Mouse (Mus musculus) heart, postnatal 0 days (tissue): ENCODE data around the gene Kcnk10. TPM values are rescaled to one million over a fixed set of nuclear protein-coding genes. Genes with fewer than 3 reads are reported as not detected.

Experiments
- ATAC-seq: fragments of 200-750 bp; cut with Nextera tagmentation; 2 replicates; pipeline ENCODE4 v1.8.0; 2017; ENCODE audit warnings: low read depth, moderate number of reproducible peaks, moderate library complexity; ENCODE audit not compliant: insufficient read depth
- DNase-seq: peaks from one replicate; pipeline ENCODE4 v3.0.0-alpha.2; 2016; ENCODE audit warnings: low spot score
- H3K27ac ChIP-seq: fragments of 300-500 bp; sonication (generic); 2 replicates; pipeline ENCODE4 v1.5.1; 2014; ENCODE audit warnings: low read depth, mild to moderate bottlenecking
- H3K27me3 ChIP-seq: fragments of 300-500 bp; sonication (generic); 2 replicates; pipeline ENCODE4 v1.6.1; 2014; ENCODE audit warnings: low read length, mixed read lengths; ENCODE audit not compliant: control insufficient read depth, insufficient read depth
- H3K36me3 ChIP-seq: fragments of 300-500 bp; sonication (generic); replicated peaks from 2 replicates; pipeline ENCODE4 v1.6.1; 2014; ENCODE audit warnings: low read length, mixed read lengths; ENCODE audit not compliant: control insufficient read depth, insufficient read depth
- H3K4me1 ChIP-seq: fragments of 300-500 bp; sonication (generic); 2 replicates; pipeline ENCODE4 v1.6.1; 2014; ENCODE audit warnings: antibody characterized with exemption; ENCODE audit not compliant: control insufficient read depth, insufficient read depth
- H3K4me2 ChIP-seq: fragments of 300-500 bp; sonication (generic); 2 replicates; pipeline ENCODE4 v1.6.1; 2014; ENCODE audit warnings: low read depth, mild to moderate bottlenecking, low read length, moderate library complexity
- H3K4me3 ChIP-seq: fragments of 300-500 bp; sonication (generic); 2 replicates; pipeline ENCODE4 v1.5.1; 2014; ENCODE audit warnings: low read depth, low read length
- H3K9ac ChIP-seq: fragments of 300-500 bp; sonication (generic); replicated peaks from 2 replicates; pipeline ENCODE4 v1.6.1; 2014; ENCODE audit warnings: low read depth, low read length, mixed read lengths
- H3K9me3 ChIP-seq: fragments of 300-500 bp; sonication (generic); replicated peaks from 2 replicates; pipeline ENCODE4 v1.6.1; 2016; ENCODE audit warnings: low read length; ENCODE audit not compliant: control insufficient read depth
- CTCF ChIP-seq: IDR thresholded peaks from 2 replicates; pipeline ENCODE4 v1.5.1; 2016; ENCODE audit warnings: antibody characterized with exemption, control low read depth, low read depth
- EP300 ChIP-seq: IDR thresholded peaks from 2 replicates; pipeline ENCODE4 v1.6.1; 2016; ENCODE audit warnings: antibody characterized with exemption, low read depth
- WGBS: fragments of 180-500 bp; shearing (Covaris S2); extraction: QIAGEN DNeasy Blood & Tissue Kit; methylation state at CpG from one replicate; pipeline ENCODE4 v1.1.7; 2014; 5-methylcytosine and 5-hydroxymethylcytosine counted together
- polyA plus RNA-seq: library from polyadenylated mRNA; unstranded; fragments of >200 nt; fragmentation: Nextera tagmentation; extraction: Ambion mirVana; gene quantifications from 2 replicates; pipeline ENCODE4 v1.2.1, GENCODE M21; 2015
- total RNA-seq: library from RNA; depleted of rRNA; stranded (reverse); fragments of >200 nt; gene quantifications from 2 replicates; pipeline ENCODE4 v1.2.3, GENCODE M21; 2014; ENCODE audit warnings: low replicate concordance

Kcnk10 gene
- total and polyA plus RNA-seq, 2 experiments from 2014 or later: not detected

DNA sequence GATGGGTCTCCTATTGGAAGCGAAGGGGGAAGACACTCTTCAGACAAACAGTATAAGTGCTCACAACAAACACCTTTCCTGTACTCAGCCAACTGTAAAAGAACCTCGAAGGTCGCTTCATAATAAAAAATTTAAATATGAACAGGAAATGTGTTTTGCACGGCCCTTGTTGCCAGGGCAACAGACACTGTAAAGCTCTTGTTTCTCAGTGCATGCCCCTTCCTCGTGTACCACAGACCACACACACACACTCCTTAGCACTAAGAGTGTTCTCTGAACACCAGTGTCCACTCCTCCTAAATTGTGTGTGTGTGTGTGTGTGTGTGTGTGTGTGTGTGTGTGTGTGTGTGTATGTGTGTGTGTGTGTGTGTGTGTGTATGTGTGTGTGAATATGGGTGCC lies 37.6 kb upstream of the Kcnk10 start:
- H3K4me3 ChIP-seq: no peak overlapping the region
- WGBS: 68% methylated on average over 5 of the region's 5 CpGs
- no peaks in the 10 kb centered on the region for H3K9me3 ChIP-seq
- H3K36me3 ChIP-seq: no peaks in the 10 kb centered on the region
- DNase-seq (no peak), ATAC-seq (no peak)
- no peak for TF ChIP-seq EP300
- TF ChIP-seq CTCF: no peak
- no peak overlapping the region for H3K27ac ChIP-seq
- H3K4me2 ChIP-seq: no peak overlapping the region
- H3K27me3 ChIP-seq: no peaks in the 10 kb centered on the region
- H3K9ac ChIP-seq: no peak overlapping the region
- H3K4me1 ChIP-seq: no peaks in the 10 kb centered on the region

DNA sequence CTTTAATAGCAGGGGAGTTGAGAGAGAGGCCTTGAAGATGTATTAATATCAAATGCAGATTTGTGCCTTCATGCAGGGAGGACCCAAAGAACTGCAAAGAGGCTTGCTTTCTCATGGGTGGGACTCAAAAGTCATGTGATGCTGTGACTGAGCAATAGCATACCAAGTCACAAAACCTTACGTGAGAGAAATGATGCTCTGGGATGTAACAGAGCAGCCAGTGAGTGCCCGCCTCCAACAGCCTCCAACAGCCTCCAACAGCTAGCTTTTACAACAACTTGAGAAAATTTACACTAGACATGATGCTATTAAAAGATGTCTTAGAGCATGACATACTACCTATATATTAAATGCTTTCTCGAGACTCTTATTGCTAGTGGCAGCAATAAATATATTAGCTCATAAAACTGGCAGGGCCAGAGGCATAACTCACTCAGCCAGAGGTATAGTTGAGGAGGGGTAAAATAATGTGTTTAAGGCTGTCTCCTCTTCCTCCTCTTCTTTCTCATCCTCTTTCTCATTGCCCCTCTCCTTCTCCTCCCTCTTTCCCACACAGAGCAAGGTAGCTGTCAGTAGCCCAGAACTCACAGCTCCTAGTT lies 36.9 kb upstream of the Kcnk10 start:
- H3K4me2 ChIP-seq: no peak overlapping the region
- TF ChIP-seq EP300 (no peak), CTCF (no peak)
- H3K4me3 ChIP-seq: no peak overlapping the region
- 80% methylated on average over 3 of the region's 3 CpGs for WGBS
- no peak overlapping the region for H3K9ac ChIP-seq
- no peak overlapping the region for H3K27ac ChIP-seq
- no peaks in the 10 kb centered on the region for H3K4me1 ChIP-seq
- no peaks in the 10 kb centered on the region for H3K9me3 ChIP-seq
- no peak for DNase-seq
- H3K36me3 ChIP-seq: no peaks in the 10 kb centered on the region
- ATAC-seq: no peak
- no peaks in the 10 kb centered on the region for H3K27me3 ChIP-seq

DNA sequence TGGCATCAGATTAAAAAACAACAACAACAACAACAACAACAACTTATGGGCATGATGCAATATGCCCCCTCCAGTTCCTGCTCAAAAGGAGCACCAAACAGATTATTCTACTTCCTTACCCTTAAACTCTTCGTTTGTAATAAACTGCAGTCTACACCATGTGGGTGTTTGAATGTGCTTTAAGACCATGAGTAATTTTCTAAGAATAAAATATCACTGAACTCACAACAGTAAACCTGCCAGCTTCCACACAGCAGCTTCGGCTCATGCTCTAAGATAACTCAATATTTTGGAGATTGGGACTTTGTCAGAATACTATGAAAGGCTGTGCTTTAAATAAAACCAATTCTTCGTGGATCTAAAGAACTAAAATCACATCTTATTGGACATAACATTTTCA lies 32.2 kb upstream of the Kcnk10 start:
- no peaks in the 10 kb centered on the region for H3K36me3 ChIP-seq
- H3K9ac ChIP-seq: no peak overlapping the region

DNA sequence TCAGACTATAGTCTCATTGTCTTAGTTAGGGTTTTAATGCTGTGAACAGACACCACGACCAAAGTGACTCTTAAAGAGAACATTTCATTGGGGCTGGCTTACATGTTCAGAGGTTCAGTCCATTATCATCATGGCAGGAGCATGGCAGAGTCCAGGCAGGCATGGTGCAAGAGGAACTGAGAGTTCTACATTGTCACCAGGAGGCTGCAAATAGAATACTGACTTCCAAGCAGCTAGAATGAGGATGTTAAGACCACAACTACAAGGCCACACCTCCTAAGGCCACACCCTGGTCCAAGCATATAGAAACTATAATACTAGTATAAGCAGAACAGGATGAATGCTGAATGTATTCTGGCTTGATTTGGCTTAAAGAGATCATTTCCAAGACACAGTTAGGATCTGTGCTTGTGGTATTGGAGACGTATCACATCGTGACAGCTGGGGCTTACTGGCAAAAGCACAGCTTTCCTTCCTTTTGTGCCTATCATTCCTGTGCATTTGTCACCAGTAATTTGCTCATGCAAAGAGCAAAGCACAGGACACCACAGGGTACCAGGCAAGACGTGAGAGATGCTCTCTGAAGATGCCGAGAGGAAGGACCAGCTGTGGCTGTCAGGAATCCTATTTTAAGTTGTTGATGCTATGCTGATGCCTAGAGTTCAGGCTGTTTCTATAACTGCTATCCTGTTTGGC lies 28.6 kb upstream of the Kcnk10 start:
- Histone ChIP-seq H3K4me2 (no peak overlapping the region), H3K4me1 (peaks cover under 1% of the 10 kb centered on the region), H3K9ac (no peak overlapping the region), H3K36me3 (no peaks in the 10 kb centered on the region), H3K9me3 (no peaks in the 10 kb centered on the region), H3K4me3 (no peak overlapping the region), H3K27me3 (no peaks in the 10 kb centered on the region), H3K27ac (no peak overlapping the region)
- TF ChIP-seq CTCF (no peak), EP300 (no peak)
- DNase-seq (no peak), ATAC-seq (no peak)
- 69% methylated on average over 5 of the region's 5 CpGs for WGBS

More for the DNA sequence above, 32.2 kb upstream of the Kcnk10 start:
- H3K4me1 ChIP-seq: no peaks in the 10 kb centered on the region
- TF ChIP-seq CTCF: no peak
- no peak for TF ChIP-seq EP300
- H3K27me3 ChIP-seq: no peaks in the 10 kb centered on the region
- H3K27ac ChIP-seq: no peak overlapping the region
- 46% methylated on average over 3 of the region's 3 CpGs for WGBS
- ATAC-seq: no peak
- H3K4me2 ChIP-seq: no peak overlapping the region
- H3K9me3 ChIP-seq: no peaks in the 10 kb centered on the region
- H3K4me3 ChIP-seq: no peak overlapping the region
- no peak for DNase-seq

DNA sequence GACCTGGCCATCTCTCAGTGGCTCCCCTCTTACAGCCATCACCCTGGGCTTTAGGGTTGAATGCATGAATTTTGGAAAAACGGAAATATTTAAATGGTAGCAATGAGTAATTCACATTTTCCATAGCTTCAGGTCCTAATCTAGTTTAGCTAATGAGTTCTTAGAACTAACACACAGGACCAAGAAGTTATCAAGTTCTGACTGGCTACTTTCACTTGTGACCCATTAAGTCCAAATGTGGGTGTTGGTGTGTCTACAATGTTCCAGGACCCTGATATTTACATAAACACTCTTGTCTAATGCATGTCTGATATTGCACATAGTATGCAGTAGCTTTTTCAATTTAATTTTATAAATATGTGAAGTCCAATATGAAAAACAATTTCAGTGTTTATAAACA lies 27.2 kb upstream of the Kcnk10 start:
- Histone ChIP-seq H3K36me3 (no peaks in the 10 kb centered on the region), H3K27ac (no peak overlapping the region), H3K27me3 (no peaks in the 10 kb centered on the region), H3K9me3 (no peaks in the 10 kb centered on the region), H3K4me1 (peaks cover 6% of the 10 kb centered on the region), H3K4me3 (no peak overlapping the region), H3K4me2 (no peak overlapping the region), H3K9ac (no peak overlapping the region)
- 75% methylated on average over 1 of the region's 1 CpGs for WGBS
- ATAC-seq: no peak
- DNase-seq: no peak
- TF ChIP-seq CTCF (no peak), EP300 (no peak)
